Mouse (Mus musculus) limb, embryonic 14.5 days (tissue): Measurements from ENCODE around the gene Osbpl2. TPM values are rescaled to one million over a fixed set of nuclear protein-coding genes. Genes with fewer than 3 reads are reported as not detected.

Source experiments
- ATAC-seq: fragments of 200-750 bp; cut with Nextera tagmentation; 2 replicates; pipeline ENCODE4 v1.8.0; 2017; ENCODE audit warnings: low read depth, moderate number of reproducible peaks, moderate TSS enrichment; ENCODE audit not compliant: low FRiP score
- DNase-seq: peaks from one replicate; pipeline ENCODE4 v3.0.0-alpha.2; 2015; ENCODE audit warnings: low spot score
- H3K27ac ChIP-seq: fragments of 300-500 bp; sonication (generic); replicated peaks from 2 replicates; pipeline ENCODE4 v1.5.1; 2014; ENCODE audit warnings: low read depth, mild to moderate bottlenecking, low read length, moderate library complexity, mixed read lengths
- H3K27me3 ChIP-seq: fragments of 300-500 bp; sonication (generic); 2 replicates; pipeline ENCODE4 v1.6.1; 2014; ENCODE audit warnings: low read length, mixed read lengths; ENCODE audit not compliant: control insufficient read depth, insufficient read depth
- H3K36me3 ChIP-seq: fragments of 300-500 bp; sonication (generic); 2 replicates; pipeline ENCODE4 v1.6.1; 2014; ENCODE audit warnings: mild to moderate bottlenecking, low read length, moderate library complexity, mixed read lengths; ENCODE audit not compliant: control insufficient read depth, insufficient read depth
- H3K4me1 ChIP-seq: fragments of 300-500 bp; sonication (generic); 2 replicates; pipeline ENCODE4 v1.6.1; 2014; ENCODE audit warnings: antibody characterized with exemption, low read length, mixed read lengths; ENCODE audit not compliant: control insufficient read depth, insufficient read depth
- H3K4me2 ChIP-seq: fragments of 300-500 bp; sonication (generic); replicated peaks from 2 replicates; pipeline ENCODE4 v1.6.1; 2014; ENCODE audit warnings: low read depth, mild to moderate bottlenecking, low read length, moderate library complexity; ENCODE audit not compliant: severe bottlenecking
- H3K4me3 ChIP-seq: fragments of 300-500 bp; sonication (generic); replicated peaks from 2 replicates; pipeline ENCODE4 v1.5.1; 2014; ENCODE audit warnings: low read length
- H3K9ac ChIP-seq: fragments of 300-500 bp; sonication (generic); 2 replicates; pipeline ENCODE4 v1.6.1; 2014; ENCODE audit warnings: mild to moderate bottlenecking, low read depth, low read length, moderate library complexity; ENCODE audit not compliant: severe bottlenecking
- H3K9me3 ChIP-seq: fragments of 300-500 bp; sonication (generic); 2 replicates; pipeline ENCODE4 v1.6.1; 2016; ENCODE audit warnings: low read length; ENCODE audit not compliant: control insufficient read depth
- POLR2A ChIP-seq: fragments of 200-500 bp; IDR thresholded peaks from 2 replicates; pipeline ENCODE4 v1.8.0; 2012; ENCODE audit warnings: inconsistent platforms, mild to moderate bottlenecking, moderate library complexity, borderline replicate concordance; ENCODE audit not compliant: insufficient read depth, insufficient read length; ENCODE audit errors: extremely low read depth
- WGBS: fragments of 180-500 bp; shearing (Covaris S2); extraction: QIAGEN DNeasy Blood & Tissue Kit; methylation state at CpG from one replicate; pipeline ENCODE4 v1.1.7; 2014; 5-methylcytosine and 5-hydroxymethylcytosine counted together
- polyA plus RNA-seq, 2 experiments: library from polyadenylated mRNA; depleted of rRNA in 1 of 2; stranded (reverse) in 1 of 2; unstranded in 1 of 2; fragments of >200 nt; fragmentation: Nextera tagmentation in 1 of 2; extraction: Ambion mirVana in 1 of 2; gene quantifications; 2 replicates each; pipeline versions ENCODE4 v1.2.1 to v1.2.3; 2012 to 2014

Osbpl2 gene
- polyA plus RNA-seq, 2 experiments = 28.6 to 42.2 TPM

DNA sequence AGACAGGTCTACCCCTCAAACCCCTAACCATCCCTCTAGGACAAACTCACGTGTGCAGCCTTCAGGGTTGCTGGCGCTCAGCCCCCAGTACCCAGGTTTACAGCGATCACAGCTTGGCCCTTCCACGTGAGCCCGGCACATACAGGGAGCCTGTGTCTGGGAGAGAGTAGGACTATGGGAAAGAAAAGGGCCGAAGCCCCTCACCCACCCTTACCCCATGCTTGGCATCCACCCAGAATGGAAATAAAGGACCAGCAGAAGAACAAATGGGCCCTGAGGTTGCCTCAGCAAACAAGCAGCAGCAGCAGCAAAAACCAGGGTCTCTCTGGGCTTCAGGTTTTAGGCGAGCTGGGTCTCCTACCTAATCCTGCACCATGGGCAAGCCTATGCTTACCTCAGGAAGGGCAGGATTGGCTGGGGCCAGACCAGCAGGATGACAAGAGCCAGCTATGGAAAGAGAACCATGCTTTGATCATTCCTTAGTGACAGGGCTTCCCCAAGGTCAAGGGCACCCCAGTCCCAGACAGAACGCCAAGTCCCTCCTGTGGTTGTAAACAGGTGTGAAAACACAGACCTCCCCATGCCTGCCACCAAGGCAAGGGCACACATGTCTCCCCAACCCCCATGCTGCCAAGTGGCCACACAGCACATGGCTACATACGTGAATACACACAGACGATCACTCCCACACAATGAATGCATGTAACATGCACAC lies 78.4 kb downstream of the Osbpl2 start:
- ATAC-seq = no peak
- no peak for DNase-seq
- Histone ChIP-seq H3K27me3 (no peaks in the 10 kb centered on the region), H3K4me2 (no peak overlapping the region), H3K4me3 (no peak overlapping the region), H3K9me3 (no peaks in the 10 kb centered on the region), H3K36me3 (0 out of 2 replicates have a peak, but pooled peaks cover 7% of the 10 kb centered on the region), H3K27ac (no peak overlapping the region), H3K4me1 (no peaks in the 10 kb centered on the region), H3K9ac (no peak overlapping the region)
- TF ChIP-seq POLR2A = no peak
- 81% methylated on average over 10 of the region's 10 CpGs for whole genome bisulfite sequencing

GRCm38 (mm10) chr2:180198782-180199181 lies 79.7 kb downstream of the Osbpl2 start:
- Histone ChIP-seq H3K4me3 (no peak overlapping the region), H3K4me1 (no peaks in the 10 kb centered on the region), H3K9me3 (no peaks in the 10 kb centered on the region), H3K27me3 (no peaks in the 10 kb centered on the region), H3K4me2 (no peak overlapping the region), H3K9ac (no peak overlapping the region), H3K27ac (no peak overlapping the region), H3K36me3 (0 out of 2 replicates have a peak, but pooled peaks cover 7% of the 10 kb centered on the region)
- TF ChIP-seq POLR2A = no peak
- DNase-seq (no peak), ATAC-seq (no peak)
- WGBS = 82% methylated on average over 10 of the region's 10 CpGs

GRCm38 (mm10) chr2:180200681-180201080 lies 81.6 kb downstream of the Osbpl2 start:
- Histone ChIP-seq H3K4me3 (no peak overlapping the region), H3K36me3 (0 out of 2 replicates have a peak, but pooled peaks cover 4% of the 10 kb centered on the region), H3K27ac (no peak overlapping the region), H3K27me3 (no peaks in the 10 kb centered on the region), H3K9me3 (no peaks in the 10 kb centered on the region), H3K9ac (no peak overlapping the region), H3K4me2 (no peak overlapping the region), H3K4me1 (no peaks in the 10 kb centered on the region)
- ATAC-seq (no peak), DNase-seq (no peak)
- 75% methylated on average over 11 of the region's 11 CpGs for WGBS
- TF ChIP-seq POLR2A = no peak

DNA sequence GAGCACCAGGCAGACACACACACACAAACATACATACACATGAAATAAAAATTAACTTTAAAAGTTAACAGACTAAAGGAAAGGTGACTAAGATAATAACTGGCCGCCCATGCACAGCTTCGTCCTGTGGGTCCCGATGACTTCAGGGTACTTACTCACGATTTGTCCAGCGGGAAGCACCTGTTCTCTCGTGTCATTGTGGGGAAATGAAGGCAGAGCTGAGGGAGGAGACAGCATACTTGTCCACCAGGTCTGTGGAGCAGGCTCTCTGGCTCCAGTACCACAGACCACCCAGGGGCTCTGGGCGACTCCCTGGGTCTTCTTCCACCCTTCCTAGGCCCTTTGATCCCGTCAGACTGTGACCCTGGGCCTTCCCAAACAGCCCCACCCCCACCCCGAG lies 82.2 kb downstream of the Osbpl2 start:
- H3K27me3 ChIP-seq = no peaks in the 10 kb centered on the region
- no peak overlapping the region for H3K27ac ChIP-seq
- no peak for TF ChIP-seq POLR2A
- no peaks in the 10 kb centered on the region for H3K9me3 ChIP-seq
- WGBS = 63% methylated on average over 9 of the region's 9 CpGs
- DNase-seq (no peak), ATAC-seq (no peak)
- H3K4me1 ChIP-seq = no peaks in the 10 kb centered on the region
- no peak overlapping the region for H3K4me3 ChIP-seq
- no peak overlapping the region for H3K4me2 ChIP-seq
- 0 out of 2 replicates have a peak, but pooled peaks cover 3% of the 10 kb centered on the region for H3K36me3 ChIP-seq
- no peak overlapping the region for H3K9ac ChIP-seq

GRCm38 (mm10) chr2:180202263-180202662 lies 83.2 kb downstream of the Osbpl2 start:
- WGBS = 90% methylated on average over 14 of the region's 14 CpGs
- no peak overlapping the region for H3K27ac ChIP-seq
- no peaks in the 10 kb centered on the region for H3K27me3 ChIP-seq
- H3K9ac ChIP-seq = no peak overlapping the region
- no peak for TF ChIP-seq POLR2A
- no peaks in the 10 kb centered on the region for H3K4me1 ChIP-seq
- H3K4me3 ChIP-seq = no peak overlapping the region
- H3K36me3 ChIP-seq = 0 out of 2 replicates have a peak, but pooled peaks cover 3% of the 10 kb centered on the region
- DNase-seq (no peak), ATAC-seq (no peak)
- H3K9me3 ChIP-seq = no peaks in the 10 kb centered on the region
- H3K4me2 ChIP-seq = no peak overlapping the region
